Mouse (Mus musculus): Measurements from ENCODE around the gene Gm17324. TPM values are rescaled to one million over a fixed set of nuclear protein-coding genes. Genes with fewer than 3 reads are reported as not detected.
A peak's percentile ranks its signal among the peaks of the same experiment; 100 is the strongest.

The Gm17324 gene
- polyA plus RNA-seq, 1 experiment: not detected

DNA sequence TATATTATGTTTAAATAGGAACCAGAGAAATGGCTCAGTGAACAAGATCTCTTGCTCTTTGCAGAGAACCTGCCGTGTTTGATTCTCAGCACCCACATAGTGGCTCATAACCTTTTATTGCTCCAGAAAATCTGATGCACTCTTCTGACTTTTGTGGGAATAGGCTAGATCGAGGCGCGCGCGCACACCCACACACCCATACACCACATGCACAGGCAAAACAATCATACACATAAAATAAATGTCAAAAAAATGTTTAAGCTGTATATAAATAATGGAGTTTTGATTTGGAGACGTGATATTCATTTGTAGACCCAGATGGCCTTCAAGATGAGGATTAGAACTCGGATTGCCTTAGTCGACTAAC lies 997 bp downstream of the Gm17324 start:
- H3K27me3 ChIP-seq (ENCODE audit: control insufficient read depth, insufficient read depth, low read length, poor library complexity, severe bottlenecking): peaks cover 15% of the 10 kb centered on the region
- TF ChIP-seq POLR2A (IDR thresholded peaks at IDR 0.05; ENCODE audit: insufficient read depth, low read length) (no peak), CTCF (IDR thresholded peaks at IDR 0.05; ENCODE audit: low read depth, low read length) (no peak), EP300 (IDR thresholded peaks at IDR 0.05; ENCODE audit: insufficient read depth, low read depth, low read length) (no peak)
- H3K9ac ChIP-seq (ENCODE audit: low read depth, poor library complexity, severe bottlenecking): peak overlapping the region; percentile 86
- no peaks in the 10 kb centered on the region for H3K4me1 ChIP-seq (ENCODE audit: control insufficient read depth, insufficient read depth, low read length)
- peaks cover 12% of the 10 kb centered on the region for H3K36me3 ChIP-seq (ENCODE audit: control insufficient read depth, insufficient read depth, low read length, poor library complexity, severe bottlenecking)
- H3K9me3 ChIP-seq (replicated peaks; ENCODE audit: control insufficient read depth, insufficient read depth, low read length, poor library complexity, severe bottlenecking): no peaks in the 10 kb centered on the region
- peak overlapping the region; percentile 47 for H3K4me3 ChIP-seq (ENCODE audit: low read depth, low read length)
- no peak overlapping the region for H3K27ac ChIP-seq (ENCODE audit: insufficient read depth, low read length)

DNA sequence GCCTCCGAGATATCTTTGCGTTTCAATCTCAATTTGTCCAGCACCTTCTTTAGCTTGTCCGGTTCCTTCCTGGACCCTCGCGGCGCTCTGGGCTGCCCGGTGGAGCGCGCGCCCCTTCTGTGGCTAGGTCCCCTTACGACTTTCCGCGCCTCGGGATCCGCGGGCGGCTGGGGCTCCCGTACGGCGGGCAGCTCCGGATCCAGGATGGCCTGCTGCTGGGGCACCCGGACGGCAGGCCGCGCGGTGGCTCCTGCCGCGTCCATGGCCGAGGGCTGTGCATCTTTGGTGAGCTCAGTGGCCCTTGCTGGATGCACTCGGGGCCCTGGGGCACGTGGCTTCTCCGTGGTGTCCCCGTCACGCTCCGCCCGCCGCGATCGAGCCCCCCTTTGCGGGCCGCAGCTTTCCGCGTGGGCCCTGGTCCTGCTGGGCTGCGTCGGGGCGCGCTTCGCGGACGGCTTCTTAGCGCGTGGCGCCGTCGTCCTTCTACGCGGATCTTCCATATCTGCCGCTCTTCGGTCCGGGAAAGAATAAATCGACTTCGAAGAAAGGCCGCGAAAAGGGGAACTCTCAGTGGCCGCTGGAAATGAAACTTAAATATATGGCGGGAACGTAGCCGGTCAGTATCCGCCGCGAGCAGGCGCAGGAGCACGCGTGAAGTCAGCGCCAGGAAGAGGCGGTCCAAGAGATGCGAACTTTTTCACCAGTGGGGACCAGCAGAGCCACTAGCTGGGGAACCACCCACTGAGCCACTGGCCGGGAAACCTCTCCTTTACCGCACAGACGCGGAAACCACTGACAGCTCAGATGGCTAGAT lies 5.8 kb downstream of the Gm17324 start, which contains the start of gene Cgas:
Cgas (minus strand) TSS at position 659 of the 814 bp plus-strand sequence.
- Histone ChIP-seq H3K4me1 (ENCODE audit: control insufficient read depth, insufficient read depth, low read length) (no peaks in the 10 kb centered on the region), H3K27me3 (ENCODE audit: control insufficient read depth, insufficient read depth, low read length, poor library complexity, severe bottlenecking) (peaks cover 21% of the 10 kb centered on the region), H3K9me3 (replicated peaks; ENCODE audit: control insufficient read depth, insufficient read depth, low read length, poor library complexity, severe bottlenecking) (no peaks in the 10 kb centered on the region), H3K27ac (ENCODE audit: insufficient read depth, low read length) (no peak within 1 kb of the TSS), H3K9ac (ENCODE audit: low read depth, poor library complexity, severe bottlenecking) (peak within 1 kb of the TSS; percentile 74), H3K4me3 (ENCODE audit: low read depth, low read length) (peak within 1 kb of the TSS; percentile 35), H3K36me3 (ENCODE audit: control insufficient read depth, insufficient read depth, low read length, poor library complexity, severe bottlenecking) (no peaks in the 10 kb centered on the region)
- TF ChIP-seq POLR2A (IDR thresholded peaks at IDR 0.05; ENCODE audit: insufficient read depth, low read length) (no peak), EP300 (IDR thresholded peaks at IDR 0.05; ENCODE audit: insufficient read depth, low read depth, low read length) (no peak), CTCF (IDR thresholded peaks at IDR 0.05; ENCODE audit: low read depth, low read length) (no peak)

DNA sequence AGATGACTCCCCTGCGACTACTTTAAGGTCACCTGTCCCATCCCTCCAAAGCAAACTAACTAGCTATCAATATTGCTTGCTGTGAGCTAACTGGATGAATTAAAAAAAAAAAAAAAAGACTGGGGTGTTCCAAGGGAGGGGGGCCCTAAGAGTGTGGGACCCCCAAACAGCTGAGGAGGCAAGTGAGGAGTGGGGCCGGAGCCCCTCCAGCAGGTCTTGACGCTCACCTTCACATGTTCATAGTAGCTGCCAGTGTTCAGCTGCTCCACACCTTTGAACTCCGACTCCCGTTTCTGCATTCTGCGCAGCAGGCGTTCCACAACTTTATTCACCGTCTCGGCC lies 6.4 kb downstream of the Gm17324 start:
- Histone ChIP-seq H3K27me3 (ENCODE audit: control insufficient read depth, insufficient read depth, low read length, poor library complexity, severe bottlenecking) (peaks cover 21% of the 10 kb centered on the region), H3K36me3 (ENCODE audit: control insufficient read depth, insufficient read depth, low read length, poor library complexity, severe bottlenecking) (no peaks in the 10 kb centered on the region), H3K9me3 (replicated peaks; ENCODE audit: control insufficient read depth, insufficient read depth, low read length, poor library complexity, severe bottlenecking) (no peaks in the 10 kb centered on the region), H3K4me1 (ENCODE audit: control insufficient read depth, insufficient read depth, low read length) (no peaks in the 10 kb centered on the region), H3K4me3 (ENCODE audit: low read depth, low read length) (peak overlapping the region; percentile 35), H3K27ac (ENCODE audit: insufficient read depth, low read length) (no peak overlapping the region), H3K9ac (ENCODE audit: low read depth, poor library complexity, severe bottlenecking) (peak overlapping the region; percentile 74)
- no peak for TF ChIP-seq CTCF (IDR thresholded peaks at IDR 0.05; ENCODE audit: low read depth, low read length)
- no peak for TF ChIP-seq POLR2A (IDR thresholded peaks at IDR 0.05; ENCODE audit: insufficient read depth, low read length)
- no peak for TF ChIP-seq EP300 (IDR thresholded peaks at IDR 0.05; ENCODE audit: insufficient read depth, low read depth, low read length)

DNA sequence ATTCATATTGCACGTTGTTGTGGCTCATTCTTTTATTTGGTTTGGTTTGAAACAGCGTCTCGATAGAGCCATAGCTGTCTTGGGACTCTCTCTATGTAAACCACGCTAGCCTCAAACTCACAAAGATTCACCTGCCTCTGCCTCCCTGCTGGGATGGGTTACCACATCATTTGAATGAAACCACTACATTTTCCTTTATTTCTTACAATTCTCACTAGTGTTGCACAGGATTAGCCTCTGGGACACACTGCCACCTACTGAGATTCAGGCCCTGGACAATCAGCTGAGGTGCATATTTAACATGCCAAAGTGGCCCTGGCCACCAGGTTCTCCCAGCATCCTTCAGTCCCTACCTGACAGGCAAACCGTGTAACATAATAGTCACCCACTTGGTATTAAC lies 9.2 kb downstream of the Gm17324 start:
- H3K36me3 ChIP-seq (ENCODE audit: control insufficient read depth, insufficient read depth, low read length, poor library complexity, severe bottlenecking): no peaks in the 10 kb centered on the region
- no peak overlapping the region for H3K4me3 ChIP-seq (ENCODE audit: low read depth, low read length)
- H3K9ac ChIP-seq (ENCODE audit: low read depth, poor library complexity, severe bottlenecking): no peak overlapping the region
- H3K9me3 ChIP-seq (replicated peaks; ENCODE audit: control insufficient read depth, insufficient read depth, low read length, poor library complexity, severe bottlenecking): no peaks in the 10 kb centered on the region
- H3K27ac ChIP-seq (ENCODE audit: insufficient read depth, low read length): no peak overlapping the region
- peaks cover 16% of the 10 kb centered on the region for H3K27me3 ChIP-seq (ENCODE audit: control insufficient read depth, insufficient read depth, low read length, poor library complexity, severe bottlenecking)
- TF ChIP-seq EP300 (IDR thresholded peaks at IDR 0.05; ENCODE audit: insufficient read depth, low read depth, low read length): no peak
- TF ChIP-seq CTCF (IDR thresholded peaks at IDR 0.05; ENCODE audit: low read depth, low read length): no peak
- no peak for TF ChIP-seq POLR2A (IDR thresholded peaks at IDR 0.05; ENCODE audit: insufficient read depth, low read length)
- no peaks in the 10 kb centered on the region for H3K4me1 ChIP-seq (ENCODE audit: control insufficient read depth, insufficient read depth, low read length)

DNA sequence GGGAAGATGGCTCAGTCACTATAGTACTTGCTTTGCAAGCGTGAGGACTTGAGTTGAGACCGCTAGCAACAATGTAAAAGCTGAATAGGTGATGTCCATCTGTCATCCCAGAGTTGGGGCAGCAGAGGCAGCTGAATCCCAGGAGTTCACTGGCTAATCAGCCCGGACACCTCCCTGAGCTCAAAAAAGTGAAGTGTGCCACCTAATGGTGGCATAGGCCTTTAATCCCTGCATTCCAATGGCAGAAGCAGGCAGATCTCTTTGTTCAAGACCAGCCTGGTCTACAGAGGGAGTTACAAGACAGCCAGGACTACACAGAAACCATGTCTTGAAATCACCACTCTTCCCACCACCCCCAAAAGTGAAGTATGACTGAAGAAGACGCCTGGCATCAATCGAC lies 16.1 kb downstream of the Gm17324 start:
- Histone ChIP-seq H3K27me3 (ENCODE audit: control insufficient read depth, insufficient read depth, low read length, poor library complexity, severe bottlenecking) (no peaks in the 10 kb centered on the region), H3K9me3 (replicated peaks; ENCODE audit: control insufficient read depth, insufficient read depth, low read length, poor library complexity, severe bottlenecking) (no peaks in the 10 kb centered on the region), H3K4me1 (ENCODE audit: control insufficient read depth, insufficient read depth, low read length) (no peaks in the 10 kb centered on the region), H3K27ac (ENCODE audit: insufficient read depth, low read length) (no peak overlapping the region), H3K36me3 (ENCODE audit: control insufficient read depth, insufficient read depth, low read length, poor library complexity, severe bottlenecking) (no peaks in the 10 kb centered on the region), H3K4me3 (ENCODE audit: low read depth, low read length) (no peak overlapping the region), H3K9ac (ENCODE audit: low read depth, poor library complexity, severe bottlenecking) (no peak overlapping the region)
- TF ChIP-seq CTCF (IDR thresholded peaks at IDR 0.05; ENCODE audit: low read depth, low read length): peak; percentile 19
- TF ChIP-seq POLR2A (IDR thresholded peaks at IDR 0.05; ENCODE audit: insufficient read depth, low read length): no peak

DNA sequence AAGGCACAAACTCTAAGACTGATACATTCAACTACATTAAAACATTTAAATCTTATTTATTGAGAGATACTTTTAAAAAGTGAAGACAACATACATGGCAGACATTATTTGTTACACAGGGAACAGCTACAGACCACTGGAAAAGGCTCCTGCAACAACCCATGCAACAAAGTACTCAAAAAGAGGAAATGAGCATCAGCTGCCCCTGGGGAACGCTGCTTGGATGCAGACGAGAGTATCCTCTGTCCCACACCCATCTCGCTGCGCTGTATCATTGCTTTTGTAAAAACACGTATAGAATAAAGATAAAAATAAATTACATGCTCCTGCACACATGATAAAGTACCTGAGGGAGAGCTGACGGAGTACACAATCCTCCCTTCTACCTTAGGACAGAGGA lies 18.1 kb downstream of the Gm17324 start:
- TF ChIP-seq EP300 (IDR thresholded peaks at IDR 0.05; ENCODE audit: insufficient read depth, low read depth, low read length) (no peak), POLR2A (IDR thresholded peaks at IDR 0.05; ENCODE audit: insufficient read depth, low read length) (no peak), CTCF (IDR thresholded peaks at IDR 0.05; ENCODE audit: low read depth, low read length) (no peak)
- H3K9me3 ChIP-seq (replicated peaks; ENCODE audit: control insufficient read depth, insufficient read depth, low read length, poor library complexity, severe bottlenecking): no peaks in the 10 kb centered on the region
- H3K4me1 ChIP-seq (ENCODE audit: control insufficient read depth, insufficient read depth, low read length): no peaks in the 10 kb centered on the region
- H3K36me3 ChIP-seq (ENCODE audit: control insufficient read depth, insufficient read depth, low read length, poor library complexity, severe bottlenecking): no peaks in the 10 kb centered on the region
- H3K9ac ChIP-seq (ENCODE audit: low read depth, poor library complexity, severe bottlenecking): no peak overlapping the region
- no peak overlapping the region for H3K4me3 ChIP-seq (ENCODE audit: low read depth, low read length)
- no peaks in the 10 kb centered on the region for H3K27me3 ChIP-seq (ENCODE audit: control insufficient read depth, insufficient read depth, low read length, poor library complexity, severe bottlenecking)
- H3K27ac ChIP-seq (ENCODE audit: insufficient read depth, low read length): no peak overlapping the region
